Mouse (Mus musculus) cerebellum, adult 18-20 months (tissue): ENCODE measurements around the gene Klk1b21.
"Not testable (repeated sequence)": the region's sequence is repeated elsewhere in the genome, so short reads cannot be mapped to it uniquely, and the experiment has no call there.

Experiments used
- DNase-seq, 2 experiments: peaks; one replicate each; pipeline ENCODE4 v3.0.0; 2021

Klk1b21 gene

GRCm38 (mm10) chr7:44102028-44102427 lies at the start of gene Klk1b21:
Gene Klk1b21 (plus strand): TSS chr7:44102328.
- not testable (repeated sequence) for DNase-seq

- DNase-seq = no peak
These were observed 30.0 kb upstream of the Klk1b21 start for GRCm38 (mm10) chr7:44072117-44072516.

- DNase-seq = no peak
These were observed 24.4 kb upstream of the Klk1b21 start for GRCm38 (mm10) chr7:44077703-44078102.

- DNase-seq = no peak
These were observed 6.0 kb upstream of the Klk1b21 start for GRCm38 (mm10) chr7:44096111-44096510.

- DNase-seq = no peak
These were observed 10.2 kb downstream of the Klk1b21 start, which contains the start of gene Klk1b22 for GRCm38 (mm10) chr7:44112373-44112772. Gene Klk1b22 (plus strand): TSS chr7:44112673.

- no peak for DNase-seq
These were observed 21.3 kb downstream of the Klk1b21 start for GRCm38 (mm10) chr7:44123445-44123844.

- DNase-seq = no peak
These were observed 34.3 kb downstream of the Klk1b21 start, which contains the start of gene Klk1b16 for GRCm38 (mm10) chr7:44136467-44136866. Gene Klk1b16 (plus strand): TSS chr7:44136767.
